Mouse (Mus musculus) neural tube, embryonic 11.5 days (tissue): ENCODE data around the gene Plod1. TPM values are rescaled to one million over a fixed set of nuclear protein-coding genes. Genes with fewer than 3 reads are reported as not detected.

Source experiments
- ATAC-seq: fragments of 200-750 bp; cut with Nextera tagmentation; 2 replicates; pipeline ENCODE4 v1.8.0; 2017; ENCODE audit warnings: moderate number of reproducible peaks, mild to moderate bottlenecking, moderate TSS enrichment, moderate library complexity; ENCODE audit not compliant: insufficient read depth, low FRiP score, low TSS enrichment
- DNase-seq: peaks from one replicate; pipeline ENCODE4 v3.0.0-alpha.2; 2015; ENCODE audit warnings: low spot score
- H3K27ac ChIP-seq: fragments of 300-500 bp; sonication (generic); 2 replicates; pipeline ENCODE4 v1.5.1; 2014; ENCODE audit warnings: low read depth, mild to moderate bottlenecking, low read length
- H3K27me3 ChIP-seq: fragments of 300-500 bp; sonication (generic); 2 replicates; pipeline ENCODE4 v1.6.1; 2014; ENCODE audit warnings: mild to moderate bottlenecking, low read length, mixed read lengths; ENCODE audit not compliant: control insufficient read depth, insufficient read depth
- H3K36me3 ChIP-seq: fragments of 300-500 bp; sonication (generic); 2 replicates; pipeline ENCODE4 v1.6.1; 2014; ENCODE audit warnings: mild to moderate bottlenecking, low read length, moderate library complexity, mixed read lengths; ENCODE audit not compliant: control insufficient read depth, insufficient read depth
- H3K4me1 ChIP-seq: fragments of 300-500 bp; sonication (generic); 2 replicates; pipeline ENCODE4 v1.6.1; 2014; ENCODE audit warnings: low read length, mixed read lengths; ENCODE audit not compliant: control insufficient read depth, insufficient read depth
- H3K4me2 ChIP-seq: fragments of 300-500 bp; sonication (generic); 2 replicates; pipeline ENCODE4 v1.6.1; 2014; ENCODE audit warnings: low read depth, mild to moderate bottlenecking, moderate library complexity
- H3K4me3 ChIP-seq: fragments of 300-500 bp; sonication (generic); 2 replicates; pipeline ENCODE4 v1.5.1; 2014; ENCODE audit warnings: low read depth, low read length
- H3K9ac ChIP-seq: fragments of 300-500 bp; sonication (generic); 2 replicates; pipeline ENCODE4 v1.6.1; 2014; ENCODE audit warnings: mild to moderate bottlenecking, low read length
- H3K9me3 ChIP-seq: fragments of 300-500 bp; sonication (generic); 2 replicates; pipeline ENCODE4 v1.6.1; 2016; ENCODE audit warnings: low read length; ENCODE audit not compliant: control insufficient read depth
- WGBS: fragments of 180-500 bp; shearing (Covaris S2); extraction: QIAGEN DNeasy Blood & Tissue Kit; methylation state at CpG from one replicate; pipeline ENCODE4 v1.1.7; 2014; 5-methylcytosine and 5-hydroxymethylcytosine counted together
- polyA plus RNA-seq: library from polyadenylated mRNA; unstranded; fragments of >200 nt; fragmentation: Nextera tagmentation; extraction: Ambion mirVana; gene quantifications from 2 replicates; pipeline ENCODE4 v1.2.1, GENCODE M21; 2014

Gene Plod1
- polyA plus RNA-seq, 1 experiment from 2014 or later, result 35.2 TPM

- 93% methylated on average over 4 of the region's 4 CpGs for WGBS
- Histone ChIP-seq H3K9me3 (no peaks in the 10 kb centered on the region), H3K9ac (no peak overlapping the region), H3K4me3 (no peak overlapping the region), H3K4me2 (no peak overlapping the region), H3K4me1 (no peaks in the 10 kb centered on the region), H3K27me3 (no peaks in the 10 kb centered on the region), H3K36me3 (peaks cover 20% of the 10 kb centered on the region), H3K27ac (no peak overlapping the region)
- DNase-seq (no peak), ATAC-seq (no peak)
Observed at GRCm38 (mm10) chr4:147895815-147896330, 40.7 kb downstream of the Plod1 start.

- Histone ChIP-seq H3K4me3 (no peak overlapping the region), H3K36me3 (peaks cover 23% of the 10 kb centered on the region), H3K4me2 (no peak overlapping the region), H3K9me3 (no peaks in the 10 kb centered on the region), H3K4me1 (no peaks in the 10 kb centered on the region), H3K27ac (no peak overlapping the region), H3K27me3 (no peaks in the 10 kb centered on the region), H3K9ac (no peak overlapping the region)
- WGBS, result 95% methylated on average over 6 of the region's 6 CpGs
- ATAC-seq (no peak), DNase-seq (no peak)
Observed at GRCm38 (mm10) chr4:147890341-147890740, 46.2 kb downstream of the Plod1 start.

GRCm38 (mm10) chr4:147888237-147888636, 48.3 kb downstream of the Plod1 start:
- peaks cover 23% of the 10 kb centered on the region for H3K36me3 ChIP-seq
- ATAC-seq, result no peak

DNA sequence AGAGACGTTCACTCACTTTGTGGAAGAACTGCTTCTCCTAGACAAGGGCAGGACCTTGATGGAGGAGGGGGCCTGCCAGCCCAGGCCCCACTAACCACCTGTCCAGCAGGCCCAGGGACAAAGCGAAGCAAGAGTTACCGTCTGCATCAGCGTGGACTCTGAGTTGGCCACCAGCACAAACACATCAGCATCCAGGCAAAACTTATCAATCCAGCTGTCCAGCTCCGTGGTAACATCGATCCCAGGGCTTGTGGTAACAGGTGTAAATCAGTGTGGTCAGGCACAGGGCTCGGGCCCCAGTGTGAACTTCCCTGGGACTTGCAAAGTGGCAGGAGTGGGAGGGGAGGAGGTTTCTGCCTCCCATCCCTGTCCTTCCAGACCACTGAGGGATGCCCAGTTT, 49.3 kb downstream of the Plod1 start:
- Histone ChIP-seq H3K9ac (no peak overlapping the region), H3K4me3 (no peak overlapping the region), H3K4me1 (no peaks in the 10 kb centered on the region), H3K27ac (no peak overlapping the region), H3K27me3 (no peaks in the 10 kb centered on the region), H3K9me3 (no peaks in the 10 kb centered on the region), H3K4me2 (no peak overlapping the region), H3K36me3 (peaks cover 30% of the 10 kb centered on the region)
- ATAC-seq (no peak), DNase-seq (no peak)
- 98% methylated on average over 7 of the region's 7 CpGs for WGBS

More at GRCm38 (mm10) chr4:147888237-147888636, 48.3 kb downstream of the Plod1 start:
- Histone ChIP-seq H3K9me3 (no peaks in the 10 kb centered on the region), H3K27me3 (no peaks in the 10 kb centered on the region), H3K27ac (no peak overlapping the region), H3K4me1 (no peaks in the 10 kb centered on the region), H3K4me3 (no peak overlapping the region), H3K4me2 (no peak overlapping the region), H3K9ac (no peak overlapping the region)
- WGBS, result 89% methylated on average over 4 of the region's 4 CpGs
- no peak for DNase-seq

- Histone ChIP-seq H3K9ac (no peak overlapping the region), H3K4me3 (no peak overlapping the region), H3K4me1 (no peaks in the 10 kb centered on the region), H3K9me3 (no peaks in the 10 kb centered on the region), H3K27ac (no peak overlapping the region), H3K4me2 (no peak overlapping the region), H3K36me3 (peaks cover 39% of the 10 kb centered on the region), H3K27me3 (no peaks in the 10 kb centered on the region)
- ATAC-seq (no peak), DNase-seq (no peak)
- WGBS, result 93% methylated on average over 12 of the region's 12 CpGs
Observed at GRCm38 (mm10) chr4:147886158-147886557, 50.4 kb downstream of the Plod1 start.

DNA sequence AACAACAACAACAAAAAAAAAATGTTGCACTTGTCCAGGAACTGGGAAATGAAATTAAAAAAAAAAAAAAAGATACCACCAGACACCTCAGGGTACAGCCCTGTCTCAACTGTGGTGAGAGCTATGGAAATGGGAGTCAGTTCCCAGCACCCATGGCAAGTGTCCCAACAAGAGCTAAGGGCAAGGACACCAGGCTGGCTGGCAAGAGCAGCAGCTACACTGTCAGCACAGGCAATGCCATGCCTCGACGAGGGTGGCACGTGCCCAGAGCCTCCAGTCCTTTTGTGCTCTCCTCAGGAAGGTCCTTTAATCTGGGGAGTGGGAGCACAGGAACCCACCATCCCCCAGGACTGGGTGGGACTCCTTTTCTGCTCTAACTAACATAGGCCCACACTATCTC, 52.4 kb downstream of the Plod1 start:
- Histone ChIP-seq H3K4me2 (no peak overlapping the region), H3K9me3 (no peaks in the 10 kb centered on the region), H3K4me1 (no peaks in the 10 kb centered on the region), H3K27me3 (no peaks in the 10 kb centered on the region), H3K36me3 (peaks cover 43% of the 10 kb centered on the region), H3K9ac (no peak overlapping the region), H3K4me3 (no peak overlapping the region), H3K27ac (no peak overlapping the region)
- WGBS, result 96% methylated on average over 3 of the region's 3 CpGs
- DNase-seq, result no peak
- ATAC-seq, result no peak

GRCm38 (mm10) chr4:147883041-147883440, 53.5 kb downstream of the Plod1 start:
- Histone ChIP-seq H3K27ac (no peak overlapping the region), H3K27me3 (no peaks in the 10 kb centered on the region), H3K4me2 (no peak overlapping the region), H3K4me1 (no peaks in the 10 kb centered on the region), H3K9ac (no peak overlapping the region), H3K4me3 (no peak overlapping the region), H3K9me3 (no peaks in the 10 kb centered on the region), H3K36me3 (peaks cover 45% of the 10 kb centered on the region)
- DNase-seq (no peak), ATAC-seq (no peak)
- 80% methylated on average over 6 of the region's 6 CpGs for WGBS

GRCm38 (mm10) chr4:147881792-147882191, 54.8 kb downstream of the Plod1 start:
- Histone ChIP-seq H3K9ac (no peak overlapping the region), H3K27ac (no peak overlapping the region), H3K4me1 (no peaks in the 10 kb centered on the region), H3K9me3 (no peaks in the 10 kb centered on the region), H3K4me2 (no peak overlapping the region), H3K36me3 (peaks cover 35% of the 10 kb centered on the region), H3K27me3 (no peaks in the 10 kb centered on the region), H3K4me3 (no peak overlapping the region)
- 92% methylated on average over 7 of the region's 7 CpGs for WGBS
- DNase-seq (no peak), ATAC-seq (no peak)

- Histone ChIP-seq H3K9ac (no peak overlapping the region), H3K9me3 (no peaks in the 10 kb centered on the region), H3K4me3 (no peak overlapping the region), H3K27ac (no peak overlapping the region), H3K27me3 (no peaks in the 10 kb centered on the region), H3K4me1 (no peaks in the 10 kb centered on the region), H3K36me3 (peaks cover 33% of the 10 kb centered on the region), H3K4me2 (no peak overlapping the region)
- ATAC-seq (no peak), DNase-seq (no peak)
- 59% methylated on average over 5 of the region's 5 CpGs for WGBS
Observed at GRCm38 (mm10) chr4:147879865-147880264, 56.7 kb downstream of the Plod1 start.
